Comparison of ENCODE assay signal across 8 mouse cellular contexts in genomic region chrX:7821865-7822779, GRCm38 (mm10). TPM values are rescaled to one million over a fixed set of nuclear protein-coding genes. Genes with fewer than 3 reads are reported as not detected.
A peak's percentile ranks its signal among the peaks of the same experiment; 100 is the strongest.
DNase-seq lines count a peak whose midpoint lies in the region; ATAC-seq and TF ChIP-seq lines count a peak whose summit lies in the region.

Gene Kcnd1, plus strand, starts transcription at chrX:7822289.

- no peaks in the 10 kb centered on the region; the same call in 1 of the 2 replicates for H3K27me3 ChIP-seq in kidney, adult 2 months (replicated peaks; ENCODE audit: control insufficient read depth, insufficient read depth, low read length)
- H3K27me3 ChIP-seq in hindbrain, embryonic 15.5 days, result no peaks in the 10 kb centered on the region
- H3K27me3 ChIP-seq in limb, embryonic 11.5 days (ENCODE audit: control insufficient read depth, insufficient read depth, low read length), result no peaks in the 10 kb centered on the region
- no peaks in the 10 kb centered on the region for H3K27me3 ChIP-seq in neural tube, embryonic 14.5 days (ENCODE audit: control insufficient read depth, insufficient read depth, low read length)

- peak; percentile 73 for ATAC-seq in frontal cortex, adult (ENCODE audit: low TSS enrichment)
- ATAC-seq in hindbrain, embryonic 15.5 days (ENCODE audit: low FRiP score, low read depth), result peak; percentile 74
- peak; percentile 51 for ATAC-seq in limb, embryonic 11.5 days (ENCODE audit: insufficient number of reproducible peaks, low FRiP score, low TSS enrichment, low read depth)
- peak; percentile 65 for ATAC-seq in neural tube, embryonic 14.5 days (ENCODE audit: low read depth)

- no peak within 1 kb of the TSS for H3K27ac ChIP-seq in kidney, adult 2 months (ENCODE audit: insufficient read depth, low read depth, low read length)
- H3K27ac ChIP-seq in hindbrain, embryonic 15.5 days (replicated peaks), result no peak within 1 kb of the TSS
- H3K27ac ChIP-seq in limb, embryonic 11.5 days (replicated peaks; ENCODE audit: low read depth, low read length), result no peak within 1 kb of the TSS
- H3K27ac ChIP-seq in neural tube, embryonic 14.5 days (ENCODE audit: low read depth, low read length), result no peak within 1 kb of the TSS

- 5% methylated on average over 20 of the region's 24 CpGs for WGBS in kidney, adult 2 months
- WGBS in hindbrain, embryonic 15.5 days, result 22% methylated on average over 19 of the region's 24 CpGs
- 19% methylated on average over 20 of the region's 24 CpGs for WGBS in limb, embryonic 11.5 days
- 19% methylated on average over 20 of the region's 24 CpGs for WGBS in neural tube, embryonic 14.5 days

- H3K4me3 ChIP-seq in kidney, adult 2 months (ENCODE audit: insufficient read depth, low read depth, low read length), result peak within 1 kb of the TSS; percentile 31; the same call in 1 of the 2 replicates
- H3K4me3 ChIP-seq in hindbrain, embryonic 15.5 days, result peak within 1 kb of the TSS; percentile 43
- peak within 1 kb of the TSS; percentile 30 for H3K4me3 ChIP-seq in limb, embryonic 11.5 days (ENCODE audit: low read depth, low read length)
- H3K4me3 ChIP-seq in neural tube, embryonic 14.5 days (ENCODE audit: low read depth, low read length), result peak within 1 kb of the TSS; percentile 31

- no peaks in the 10 kb centered on the region for H3K4me1 ChIP-seq in kidney, adult 2 months (ENCODE audit: control insufficient read depth, insufficient read depth, low read length)
- peaks cover 4% of the 10 kb centered on the region for H3K4me1 ChIP-seq in hindbrain, embryonic 15.5 days (replicated peaks)
- no peaks in the 10 kb centered on the region for H3K4me1 ChIP-seq in limb, embryonic 11.5 days (ENCODE audit: control insufficient read depth, insufficient read depth, low read length)
- H3K4me1 ChIP-seq in neural tube, embryonic 14.5 days (ENCODE audit: control insufficient read depth, insufficient read depth, low read length), result no peaks in the 10 kb centered on the region

- TF ChIP-seq POLR2A in kidney, adult 2 months (IDR thresholded peaks at IDR 0.05; ENCODE audit: low read depth, low read length), result no peak

- peak within 1 kb of the TSS; percentile 49 for H3K9ac ChIP-seq in hindbrain, embryonic 15.5 days
- H3K9ac ChIP-seq in limb, embryonic 11.5 days (ENCODE audit: low read length), result peak within 1 kb of the TSS; percentile 34
- peak within 1 kb of the TSS; percentile 32 for H3K9ac ChIP-seq in neural tube, embryonic 14.5 days (replicated peaks; ENCODE audit: low read depth, low read length)

- peak within 1 kb of the TSS; percentile 66 for H3K4me2 ChIP-seq in hindbrain, embryonic 15.5 days
- H3K4me2 ChIP-seq in limb, embryonic 11.5 days (ENCODE audit: low read depth, severe bottlenecking), result peak within 1 kb of the TSS; percentile 54
- H3K4me2 ChIP-seq in neural tube, embryonic 14.5 days (ENCODE audit: low read depth, low read length), result peak within 1 kb of the TSS; percentile 48

- H3K36me3 ChIP-seq in kidney, adult 2 months (ENCODE audit: control insufficient read depth, insufficient read depth, low read length), result no peaks in the 10 kb centered on the region
- peaks cover 3% of the 10 kb centered on the region; the same call in 1 of the 2 replicates for H3K36me3 ChIP-seq in hindbrain, embryonic 15.5 days
- H3K36me3 ChIP-seq in limb, embryonic 11.5 days (ENCODE audit: control insufficient read depth, insufficient read depth, low read length), result no peaks in the 10 kb centered on the region
- no peaks in the 10 kb centered on the region for H3K36me3 ChIP-seq in neural tube, embryonic 14.5 days (ENCODE audit: control insufficient read depth, insufficient read depth, low read length)

- DNase-seq in kidney, adult 2 months, result no peak
- DNase-seq in kidney, adult 11 months, result no peak
- DNase-seq in cerebellum, adult 9-10 months, result peak; percentile 35
- peak; percentile 29 for DNase-seq in limb, embryonic 11.5 days (ENCODE audit: low spot score)
- DNase-seq in thymus, postnatal 25 days, result no peak

- no peaks in the 10 kb centered on the region for H3K9me3 ChIP-seq in hindbrain, embryonic 15.5 days
- no peaks in the 10 kb centered on the region; the same call in 1 of the 2 replicates for H3K9me3 ChIP-seq in limb, embryonic 11.5 days (ENCODE audit: control insufficient read depth, low read length)
- H3K9me3 ChIP-seq in neural tube, embryonic 14.5 days (ENCODE audit: control insufficient read depth, low read length), result no peaks in the 10 kb centered on the region

- TF ChIP-seq CTCF in kidney, adult 2 months (conservative IDR thresholded peaks at IDR 0.05; ENCODE audit: insufficient read depth, insufficient read length, low read depth, low read length), result no peak

RNA-seq across cellular contexts. Expression of gene Kcnd1, which starts in this region (rescaled TPM):
- 0.48 and 0.53 TPM in 2 replicates for polyA plus RNA-seq in kidney, adult 2 months (2012; rRNA removed)
- polyA plus RNA-seq in hindbrain, embryonic 15.5 days (2015; fragmentation: Nextera tagmentation; extraction: Ambion mirVana), result 3.1 and 4.2 TPM in 2 replicates
- 0.97 and 1.5 TPM in 2 replicates for polyA plus RNA-seq in limb, embryonic 11.5 days (2014; fragmentation: Nextera tagmentation; extraction: Ambion mirVana)
- polyA plus RNA-seq in neural tube, embryonic 14.5 days (2014; fragmentation: Nextera tagmentation; extraction: Ambion mirVana), result 5.8 and 7.7 TPM in 2 replicates

Comparison
In these comparisons a context has a peak if more than half of its experiments do, and no peak if none do; other contexts are left out.
1. DNase-seq: peak in cerebellum, adult 9-10 months (single experiment) and limb, embryonic 11.5 days (single experiment); none in kidney, adult 2 months (single experiment), kidney, adult 11 months (single experiment) and thymus, postnatal 25 days (single experiment).
2. Peak in every context shown above with its lines, with median percentiles within 50 percentile points of each other: H3K4me3 ChIP-seq, ATAC-seq, H3K4me2 ChIP-seq and H3K9ac ChIP-seq.